Mouse (Mus musculus) hindbrain, embryonic 10.5 days (tissue): ENCODE measurements around the gene Snrpn. TPM values are rescaled to one million over a fixed set of nuclear protein-coding genes. Genes with fewer than 3 reads are reported as not detected.
A peak's percentile ranks its signal among the peaks of the same experiment; 100 is the strongest.
"Not testable (repeated sequence)": the region's sequence is repeated elsewhere in the genome, so short reads cannot be mapped to it uniquely, and the experiment has no call there.

Experiments used
- DNase-seq: peaks from one replicate; pipeline ENCODE4 v3.0.0-alpha.2; 2017; ENCODE audit warnings: low spot score
- H3K27ac ChIP-seq: fragments of 300-500 bp; sonication (generic); 2 replicates; pipeline ENCODE4 v1.5.1; 2016; ENCODE audit warnings: mild to moderate bottlenecking, moderate library complexity
- H3K27me3 ChIP-seq: fragments of 300-500 bp; sonication (generic); 2 replicates; pipeline ENCODE4 v1.6.1; 2016; ENCODE audit warnings: mild to moderate bottlenecking; ENCODE audit not compliant: poor library complexity, insufficient read depth, severe bottlenecking
- H3K36me3 ChIP-seq: fragments of 300-500 bp; sonication (generic); 2 replicates; pipeline ENCODE4 v1.6.1; 2016; ENCODE audit warnings: mild to moderate bottlenecking, moderate library complexity
- H3K4me1 ChIP-seq: fragments of 300-500 bp; sonication (generic); replicated peaks from 2 replicates; pipeline ENCODE4 v1.6.1; 2016; ENCODE audit warnings: mild to moderate bottlenecking
- H3K4me3 ChIP-seq: fragments of 300-500 bp; sonication (generic); 2 replicates; pipeline ENCODE4 v1.5.1; 2016; ENCODE audit warnings: mild to moderate bottlenecking, moderate library complexity
- H3K9me3 ChIP-seq: fragments of 300-500 bp; sonication (generic); 2 replicates; pipeline ENCODE4 v1.6.1; 2016; ENCODE audit warnings: mild to moderate bottlenecking, moderate library complexity
- WGBS: fragments of 180-500 bp; shearing (Covaris S2); methylation state at CpG from one replicate; pipeline ENCODE4 v1.1.7; 2016; 5-methylcytosine and 5-hydroxymethylcytosine counted together
- polyA plus RNA-seq: library from polyadenylated mRNA; unstranded; fragments of >200 nt; fragmentation: Nextera tagmentation; extraction: Ambion mirVana; gene quantifications from 2 replicates; pipeline ENCODE4 v1.2.1, GENCODE M21; 2016

The Snrpn gene
- 137 and 193 TPM in 2 replicates for polyA plus RNA-seq

GRCm38 (mm10) chr7:60139742-60140480 lies at the start of gene Snrpn:
TSS of gene Snrpn (minus strand) at chr7:60140219.
- no peaks in the 10 kb centered on the region for H3K36me3 ChIP-seq
- H3K9me3 ChIP-seq = 0 out of 2 replicates have a peak, but pooled peaks cover 8% of the 10 kb centered on the region
- no peak for DNase-seq
- no peaks in the 10 kb centered on the region for H3K27me3 ChIP-seq
- H3K27ac ChIP-seq = no peak within 1 kb of the TSS
- no peak within 1 kb of the TSS for H3K4me3 ChIP-seq
- H3K4me1 ChIP-seq = no peaks in the 10 kb centered on the region
- 61% methylated on average over 4 of the region's 4 CpGs for WGBS

- H3K36me3 ChIP-seq = no peaks in the 10 kb centered on the region
- DNase-seq = peak; percentile 52
- 59% methylated on average over 5 of the region's 5 CpGs for WGBS
- no peaks in the 10 kb centered on the region for H3K27me3 ChIP-seq
- peaks cover 11% of the 10 kb centered on the region; the same call in 1 of the 2 replicates for H3K9me3 ChIP-seq
- H3K4me1 ChIP-seq = no peaks in the 10 kb centered on the region
- peak overlapping the region; percentile 67; the same call in 1 of the 2 replicates for H3K27ac ChIP-seq
- H3K4me3 ChIP-seq = no peak overlapping the region
Observed at GRCm38 (mm10) chr7:60170250-60171185, 30.5 kb upstream of the Snrpn start.

GRCm38 (mm10) chr7:60125332-60125731 lies 14.7 kb downstream of the Snrpn start:
- no peak overlapping the region for H3K27ac ChIP-seq
- no peak for DNase-seq
- H3K27me3 ChIP-seq = no peaks in the 10 kb centered on the region
- H3K9me3 ChIP-seq = no peaks in the 10 kb centered on the region
- no peaks in the 10 kb centered on the region for H3K36me3 ChIP-seq
- WGBS = 80% methylated on average over 7 of the region's 7 CpGs
- no peak overlapping the region for H3K4me3 ChIP-seq
- H3K4me1 ChIP-seq = no peaks in the 10 kb centered on the region

- not testable (repeated sequence) for DNase-seq, H3K27ac ChIP-seq, H3K4me1 ChIP-seq, H3K9me3 ChIP-seq, H3K4me3 ChIP-seq, H3K36me3 ChIP-seq, H3K27me3 ChIP-seq
- 61% methylated on average over 3 of the region's 3 CpGs for WGBS
Observed at GRCm38 (mm10) chr7:60123086-60123624, 16.9 kb downstream of the Snrpn start.

GRCm38 (mm10) chr7:60122434-60123085 lies 17.5 kb downstream of the Snrpn start:
- WGBS = 77% methylated on average over 2 of the region's 2 CpGs
- no peaks in the 10 kb centered on the region for H3K4me1 ChIP-seq

GRCm38 (mm10) chr7:60097154-60097859 lies 42.7 kb downstream of the Snrpn start:
- DNase-seq = peak; percentile 2
- Histone ChIP-seq H3K4me3 (no peak overlapping the region), H3K27ac (no peak overlapping the region), H3K4me1 (no peaks in the 10 kb centered on the region), H3K36me3 (no peaks in the 10 kb centered on the region), H3K27me3 (no peaks in the 10 kb centered on the region), H3K9me3 (0 out of 2 replicates have a peak, but pooled peaks cover 8% of the 10 kb centered on the region)
- WGBS = 56% methylated on average over 3 of the region's 3 CpGs

More at GRCm38 (mm10) chr7:60122434-60123085, 17.5 kb downstream of the Snrpn start:
- no peaks in the 10 kb centered on the region for H3K9me3 ChIP-seq
- no peak overlapping the region for H3K4me3 ChIP-seq
- no peaks in the 10 kb centered on the region for H3K36me3 ChIP-seq
- no peak overlapping the region for H3K27ac ChIP-seq
- no peaks in the 10 kb centered on the region for H3K27me3 ChIP-seq
- no peak for DNase-seq

GRCm38 (mm10) chr7:60076301-60076700 lies 63.7 kb downstream of the Snrpn start:
- H3K4me3 ChIP-seq = no peak overlapping the region
- 71% methylated on average over 2 of the region's 2 CpGs for WGBS
- DNase-seq = no peak
- H3K27me3 ChIP-seq = no peaks in the 10 kb centered on the region
- no peaks in the 10 kb centered on the region for H3K36me3 ChIP-seq
- H3K4me1 ChIP-seq = no peaks in the 10 kb centered on the region
- H3K9me3 ChIP-seq = peaks cover 5% of the 10 kb centered on the region; the same call in 1 of the 2 replicates
- H3K27ac ChIP-seq = no peak overlapping the region

- WGBS = 73% methylated on average over 6 of the region's 6 CpGs
- H3K27ac ChIP-seq = no peak overlapping the region
- H3K4me3 ChIP-seq = no peak overlapping the region
- 0 out of 2 replicates have a peak, but pooled peaks cover 14% of the 10 kb centered on the region for H3K9me3 ChIP-seq
- H3K27me3 ChIP-seq = no peaks in the 10 kb centered on the region
- DNase-seq = no peak
- no peaks in the 10 kb centered on the region for H3K36me3 ChIP-seq
- H3K4me1 ChIP-seq = no peaks in the 10 kb centered on the region
Observed at GRCm38 (mm10) chr7:60047481-60048201, 92.4 kb downstream of the Snrpn start.

- DNase-seq = no peak
- no peaks in the 10 kb centered on the region for H3K27me3 ChIP-seq
- H3K27ac ChIP-seq = no peak overlapping the region
- peaks cover 13% of the 10 kb centered on the region; the same call in 1 of the 2 replicates for H3K9me3 ChIP-seq
- 76% methylated on average over 3 of the region's 3 CpGs for WGBS
- no peaks in the 10 kb centered on the region for H3K4me1 ChIP-seq
- no peak overlapping the region for H3K4me3 ChIP-seq
- H3K36me3 ChIP-seq = no peaks in the 10 kb centered on the region
Observed at GRCm38 (mm10) chr7:60013186-60013585, 126.8 kb downstream of the Snrpn start.

GRCm38 (mm10) chr7:60007727-60008360 lies 132.2 kb downstream of the Snrpn start:
- Histone ChIP-seq H3K4me3 (no peak overlapping the region), H3K36me3 (no peaks in the 10 kb centered on the region), H3K27ac (no peak overlapping the region), H3K27me3 (no peaks in the 10 kb centered on the region), H3K9me3 (peaks cover 38% of the 10 kb centered on the region), H3K4me1 (no peaks in the 10 kb centered on the region; the same call in 1 of the 2 replicates)
- no peak for DNase-seq
- 40% methylated on average over 3 of the region's 3 CpGs for WGBS

GRCm38 (mm10) chr7:60006262-60006661 lies 133.8 kb downstream of the Snrpn start:
- H3K36me3 ChIP-seq = no peaks in the 10 kb centered on the region
- no peak for DNase-seq
- H3K4me1 ChIP-seq = no peaks in the 10 kb centered on the region; the same call in 1 of the 2 replicates
- H3K27ac ChIP-seq = no peak overlapping the region
- WGBS = 47% methylated on average over 2 of the region's 2 CpGs
- no peaks in the 10 kb centered on the region for H3K27me3 ChIP-seq
- H3K4me3 ChIP-seq = no peak overlapping the region
- peaks cover 35% of the 10 kb centered on the region for H3K9me3 ChIP-seq
